Mouse (Mus musculus) small intestine, adult 2 months (tissue): ENCODE measurements around the gene Pou5f1.

ENCODE experiments used
- CTCF ChIP-seq: fragments of 200-500 bp; IDR thresholded peaks from 2 replicates; pipeline ENCODE4 v1.5.1; 2012; ENCODE audit warnings: low read depth, mild to moderate bottlenecking, control low read depth, inconsistent platforms, low read length, moderate library complexity, mixed read lengths; ENCODE audit not compliant: insufficient replicate concordance, insufficient read length; ENCODE audit errors: extremely low read depth
- POLR2A ChIP-seq: fragments of 200-500 bp; IDR thresholded peaks from 2 replicates; pipeline ENCODE4 v1.6.1; 2012; ENCODE audit warnings: low read depth, mild to moderate bottlenecking, control low read depth, inconsistent platforms, low read length, moderate library complexity

- TF ChIP-seq CTCF (no peak), POLR2A (no peak)
These were observed 37.1 kb downstream of the Pou5f1 start for GRCm38 (mm10) chr17:35542761-35543411.
